Mouse (Mus musculus) E14TG2a.4 (cell line): ENCODE measurements around the gene Zfp277.

Experiments used
- CTCF ChIP-seq: conservative IDR thresholded peaks from 2 replicates; pipeline ENCODE4 v1.5.1; 2014; ENCODE audit warnings: low read length
- NANOG ChIP-seq: IDR thresholded peaks from 2 replicates; pipeline ENCODE4 v1.6.1; 2014; ENCODE audit warnings: borderline replicate concordance, low read length, mixed read lengths
- POU5F1 ChIP-seq: IDR thresholded peaks from 2 replicates; pipeline ENCODE4 v1.6.1; 2014; ENCODE audit warnings: low read length, borderline replicate concordance

DNA sequence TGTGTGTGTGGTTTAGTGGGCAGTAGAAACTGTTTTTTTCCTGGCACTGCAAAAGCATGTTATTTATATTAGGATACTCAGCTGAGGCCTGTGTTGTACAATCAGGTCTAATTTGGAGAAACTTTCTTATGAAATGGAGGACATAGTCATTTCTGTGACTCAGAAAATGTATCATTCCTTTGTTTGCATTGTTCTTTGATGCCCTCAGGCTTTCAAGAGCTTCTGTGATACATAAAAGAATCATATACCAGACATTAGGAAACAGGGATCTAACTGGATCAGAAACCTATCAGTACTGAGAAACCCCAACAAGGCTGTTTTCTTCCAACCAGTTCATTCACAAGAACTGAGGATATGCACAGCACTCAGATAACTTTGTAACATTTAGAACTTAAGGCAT lies 170.8 kb downstream of the Zfp277 start:
- no peak for TF ChIP-seq CTCF
- TF ChIP-seq NANOG, result no peak
- TF ChIP-seq POU5F1, result no peak
